Mouse (Mus musculus): ENCODE measurements around the gene Ncor2. TPM values are rescaled to one million over a fixed set of nuclear protein-coding genes. Genes with fewer than 3 reads are reported as not detected.

Ncor2 gene
- polyA plus RNA-seq, 1 experiment from 2014 or later, result 78.3 TPM

GRCm38 (mm10) chr5:125124002-125124401 lies 55.0 kb downstream of the Ncor2 start:
- H3K4me3 ChIP-seq (ENCODE audit: inconsistent target), result no peak overlapping the region

GRCm38 (mm10) chr5:125123206-125123605 lies 55.8 kb downstream of the Ncor2 start:
- peaks cover 32% of the 10 kb centered on the region; the same call in 1 of the 2 replicates for H3K36me3 ChIP-seq (ENCODE audit: inconsistent target)
- 89% methylated on average over 3 of the region's 3 CpGs for WGBS (ENCODE audit: missing documents)
- no peak overlapping the region for H3K27ac ChIP-seq
- H3K79me2 ChIP-seq (ENCODE audit: inconsistent target), result peaks cover 86% of the 10 kb centered on the region
- no peak overlapping the region for H3K4me3 ChIP-seq (ENCODE audit: inconsistent target)

More at GRCm38 (mm10) chr5:125124002-125124401, 55.0 kb downstream of the Ncor2 start:
- H3K79me2 ChIP-seq (ENCODE audit: inconsistent target), result peaks cover 94% of the 10 kb centered on the region
- 91% methylated on average over 6 of the region's 7 CpGs for WGBS (ENCODE audit: missing documents)
- peaks cover 26% of the 10 kb centered on the region; the same call in 1 of the 2 replicates for H3K36me3 ChIP-seq (ENCODE audit: inconsistent target)
- no peak overlapping the region for H3K27ac ChIP-seq

- Histone ChIP-seq H3K4me3 (ENCODE audit: inconsistent target) (no peak overlapping the region), H3K79me2 (ENCODE audit: inconsistent target) (peaks cover 79% of the 10 kb centered on the region), H3K36me3 (ENCODE audit: inconsistent target) (peaks cover 38% of the 10 kb centered on the region; the same call in 1 of the 2 replicates), H3K27ac (no peak overlapping the region)
- WGBS (ENCODE audit: missing documents), result 93% methylated on average over 7 of the region's 7 CpGs
These were observed 56.5 kb downstream of the Ncor2 start for GRCm38 (mm10) chr5:125122546-125122945.

GRCm38 (mm10) chr5:125122049-125122448 lies 57.0 kb downstream of the Ncor2 start:
- Histone ChIP-seq H3K79me2 (ENCODE audit: inconsistent target) (peaks cover 74% of the 10 kb centered on the region), H3K4me3 (ENCODE audit: inconsistent target) (no peak overlapping the region), H3K36me3 (ENCODE audit: inconsistent target) (peaks cover 43% of the 10 kb centered on the region), H3K27ac (no peak overlapping the region)
- WGBS (ENCODE audit: missing documents), result 89% methylated on average over 5 of the region's 7 CpGs

GRCm38 (mm10) chr5:125120517-125121303 lies 58.3 kb downstream of the Ncor2 start:
- 86% methylated on average over 17 of the region's 17 CpGs for WGBS (ENCODE audit: missing documents)
- H3K4me3 ChIP-seq (ENCODE audit: inconsistent target), result no peak overlapping the region
- peaks cover 61% of the 10 kb centered on the region for H3K79me2 ChIP-seq (ENCODE audit: inconsistent target)
- no peak overlapping the region for H3K27ac ChIP-seq
- peaks cover 57% of the 10 kb centered on the region for H3K36me3 ChIP-seq (ENCODE audit: inconsistent target)

GRCm38 (mm10) chr5:125117238-125117637 lies 61.8 kb downstream of the Ncor2 start:
- Histone ChIP-seq H3K27ac (no peak overlapping the region), H3K36me3 (ENCODE audit: inconsistent target) (peaks cover 68% of the 10 kb centered on the region), H3K4me3 (ENCODE audit: inconsistent target) (no peak overlapping the region), H3K79me2 (ENCODE audit: inconsistent target) (peaks cover 26% of the 10 kb centered on the region; the same call in 1 of the 2 replicates)
- WGBS (ENCODE audit: missing documents), result 98% methylated on average over 5 of the region's 5 CpGs

GRCm38 (mm10) chr5:125113029-125113428 lies 66.0 kb downstream of the Ncor2 start:
- Histone ChIP-seq H3K79me2 (ENCODE audit: inconsistent target) (no peaks in the 10 kb centered on the region; the same call in 1 of the 2 replicates), H3K27ac (no peak overlapping the region), H3K4me3 (ENCODE audit: inconsistent target) (no peak overlapping the region), H3K36me3 (ENCODE audit: inconsistent target) (peaks cover 81% of the 10 kb centered on the region)
- WGBS (ENCODE audit: missing documents), result 88% methylated on average over 5 of the region's 5 CpGs

- Histone ChIP-seq H3K36me3 (ENCODE audit: inconsistent target) (peaks cover 78% of the 10 kb centered on the region), H3K79me2 (ENCODE audit: inconsistent target) (no peaks in the 10 kb centered on the region; the same call in 1 of the 2 replicates)
- 79% methylated on average over 1 of the region's 1 CpGs for WGBS (ENCODE audit: missing documents)
These were observed 66.4 kb downstream of the Ncor2 start for GRCm38 (mm10) chr5:125112588-125112987.

GRCm38 (mm10) chr5:125111137-125111536 lies 67.9 kb downstream of the Ncor2 start:
- Histone ChIP-seq H3K4me3 (ENCODE audit: inconsistent target) (no peak overlapping the region), H3K36me3 (ENCODE audit: inconsistent target) (peaks cover 64% of the 10 kb centered on the region), H3K27ac (no peak overlapping the region), H3K79me2 (ENCODE audit: inconsistent target) (no peaks in the 10 kb centered on the region; the same call in 1 of the 2 replicates)
- 93% methylated on average over 6 of the region's 6 CpGs for WGBS (ENCODE audit: missing documents)

More at GRCm38 (mm10) chr5:125112588-125112987, 66.4 kb downstream of the Ncor2 start:
- Histone ChIP-seq H3K27ac (no peak overlapping the region), H3K4me3 (ENCODE audit: inconsistent target) (no peak overlapping the region)

GRCm38 (mm10) chr5:125110722-125111121 lies 68.3 kb downstream of the Ncor2 start:
- Histone ChIP-seq H3K36me3 (ENCODE audit: inconsistent target) (peaks cover 60% of the 10 kb centered on the region), H3K79me2 (ENCODE audit: inconsistent target) (peaks cover 4% of the 10 kb centered on the region; the same call in 1 of the 2 replicates)
- 90% methylated on average over 3 of the region's 3 CpGs for WGBS (ENCODE audit: missing documents)

GRCm38 (mm10) chr5:125110196-125110595 lies 68.8 kb downstream of the Ncor2 start:
- no peak overlapping the region for H3K4me3 ChIP-seq (ENCODE audit: inconsistent target)
- H3K36me3 ChIP-seq (ENCODE audit: inconsistent target), result peaks cover 57% of the 10 kb centered on the region
- 93% methylated on average over 8 of the region's 8 CpGs for WGBS (ENCODE audit: missing documents)
- H3K79me2 ChIP-seq (ENCODE audit: inconsistent target), result peaks cover 9% of the 10 kb centered on the region
- H3K27ac ChIP-seq, result no peak overlapping the region

More at GRCm38 (mm10) chr5:125110722-125111121, 68.3 kb downstream of the Ncor2 start:
- H3K4me3 ChIP-seq (ENCODE audit: inconsistent target), result no peak overlapping the region
- H3K27ac ChIP-seq, result no peak overlapping the region

GRCm38 (mm10) chr5:125107011-125107651 lies 71.9 kb downstream of the Ncor2 start:
- Histone ChIP-seq H3K79me2 (ENCODE audit: inconsistent target) (peaks cover 34% of the 10 kb centered on the region), H3K36me3 (ENCODE audit: inconsistent target) (peaks cover 55% of the 10 kb centered on the region), H3K4me3 (ENCODE audit: inconsistent target) (no peak overlapping the region), H3K27ac (peak overlapping the region; percentile 77)
- 69% methylated on average over 11 of the region's 11 CpGs for WGBS (ENCODE audit: missing documents)

- Histone ChIP-seq H3K79me2 (ENCODE audit: inconsistent target) (peaks cover 35% of the 10 kb centered on the region), H3K4me3 (ENCODE audit: inconsistent target) (peak overlapping the region; percentile 18), H3K27ac (peak overlapping the region; percentile 77), H3K36me3 (ENCODE audit: inconsistent target) (peaks cover 56% of the 10 kb centered on the region)
- WGBS (ENCODE audit: missing documents), result 3% methylated on average over 16 of the region's 16 CpGs
These were observed 72.8 kb downstream of the Ncor2 start for GRCm38 (mm10) chr5:125106191-125106590.

GRCm38 (mm10) chr5:125104841-125105240 lies 74.2 kb downstream of the Ncor2 start:
- 85% methylated on average over 6 of the region's 6 CpGs for WGBS (ENCODE audit: missing documents)
- H3K79me2 ChIP-seq (ENCODE audit: inconsistent target), result peaks cover 35% of the 10 kb centered on the region
- H3K4me3 ChIP-seq (ENCODE audit: inconsistent target), result no peak overlapping the region
- no peak overlapping the region; the same call in 1 of the 2 replicates for H3K27ac ChIP-seq
- peaks cover 46% of the 10 kb centered on the region for H3K36me3 ChIP-seq (ENCODE audit: inconsistent target)

GRCm38 (mm10) chr5:125103396-125103795 lies 75.6 kb downstream of the Ncor2 start:
- H3K27ac ChIP-seq, result no peak overlapping the region
- WGBS (ENCODE audit: missing documents), result 77% methylated on average over 6 of the region's 6 CpGs
- H3K79me2 ChIP-seq (ENCODE audit: inconsistent target), result peaks cover 35% of the 10 kb centered on the region
- peaks cover 50% of the 10 kb centered on the region for H3K36me3 ChIP-seq (ENCODE audit: inconsistent target)
- no peak overlapping the region for H3K4me3 ChIP-seq (ENCODE audit: inconsistent target)
